Mouse (Mus musculus): ENCODE measurements around the gene Tmigd3. TPM values are rescaled to one million over a fixed set of nuclear protein-coding genes. Genes with fewer than 3 reads are reported as not detected.

Gene Tmigd3
- polyA plus RNA-seq, 1 experiment from 2014 or later, result 0.17 TPM

GRCm38 (mm10) chr3:105971831-105972446, 101.2 kb downstream of the Tmigd3 start:
- H3K4me2 ChIP-seq (replicated peaks; ENCODE audit: low read depth), result no peak overlapping the region
- ATAC-seq (ENCODE audit: low FRiP score, low TSS enrichment) (no peak), DNase-seq (ENCODE audit: low spot score) (no peak)
- no peak overlapping the region for H3K9ac ChIP-seq (ENCODE audit: low read length)
- H3K4me3 ChIP-seq (ENCODE audit: low read depth, low read length), result no peak overlapping the region
- no peak overlapping the region for H3K27ac ChIP-seq (replicated peaks)
- peaks cover 15% of the 10 kb centered on the region; the same call in 1 of the 2 replicates for H3K36me3 ChIP-seq (ENCODE audit: control insufficient read depth, insufficient read depth, low read length)
- no peaks in the 10 kb centered on the region for H3K4me1 ChIP-seq (replicated peaks; ENCODE audit: control insufficient read depth, insufficient read depth)
- H3K9me3 ChIP-seq (ENCODE audit: control insufficient read depth, low read length), result no peaks in the 10 kb centered on the region
- no peaks in the 10 kb centered on the region for H3K27me3 ChIP-seq (ENCODE audit: control insufficient read depth, insufficient read depth, low read length)
- WGBS, result 82% methylated on average over 5 of the region's 5 CpGs
- no peak for TF ChIP-seq CTCF (IDR thresholded peaks at IDR 0.05; ENCODE audit: low read depth)
- no peak for TF ChIP-seq EP300 (optimal IDR thresholded peaks at IDR 0.05)

- Histone ChIP-seq H3K27ac (replicated peaks) (no peak within 1 kb of the TSS), H3K4me1 (replicated peaks; ENCODE audit: control insufficient read depth, insufficient read depth) (no peaks in the 10 kb centered on the region), H3K27me3 (ENCODE audit: control insufficient read depth, insufficient read depth, low read length) (no peaks in the 10 kb centered on the region), H3K9ac (ENCODE audit: low read length) (no peak within 1 kb of the TSS), H3K9me3 (ENCODE audit: control insufficient read depth, low read length) (no peaks in the 10 kb centered on the region), H3K4me3 (ENCODE audit: low read depth, low read length) (no peak within 1 kb of the TSS), H3K36me3 (ENCODE audit: control insufficient read depth, insufficient read depth, low read length) (peaks cover 4% of the 10 kb centered on the region; the same call in 1 of the 2 replicates), H3K4me2 (replicated peaks; ENCODE audit: low read depth) (no peak within 1 kb of the TSS)
- 66% methylated on average over 3 of the region's 3 CpGs for WGBS
- ATAC-seq (ENCODE audit: low FRiP score, low TSS enrichment) (no peak), DNase-seq (ENCODE audit: low spot score) (no peak)
- TF ChIP-seq CTCF (IDR thresholded peaks at IDR 0.05; ENCODE audit: low read depth) (no peak), EP300 (optimal IDR thresholded peaks at IDR 0.05) (no peak)
Measured at GRCm38 (mm10) chr3:105973411-105973810, 102.7 kb downstream of the Tmigd3 start, which contains the start of gene Ovgp1. Gene Ovgp1, plus strand, starts transcription at chr3:105973711.

Other genes with a start within 250 kb of the Tmigd3 start
- 14.7 and 16.0 TPM in 2 replicates for gene Ddx20, start 183.3 kb upstream of the Tmigd3 start, polyA plus RNA-seq (2015; fragmentation: Nextera tagmentation; extraction: Ambion mirVana)
- 2.8 and 2.9 TPM in 2 replicates for gene Inka2, start 166.3 kb upstream of the Tmigd3 start, polyA plus RNA-seq (2015; fragmentation: Nextera tagmentation; extraction: Ambion mirVana)
- 119 and 120 TPM in 2 replicates for gene Rap1a, start 69.6 kb upstream of the Tmigd3 start, polyA plus RNA-seq (2015; fragmentation: Nextera tagmentation; extraction: Ambion mirVana)
- gene Adora3, start within 50 bp of the Tmigd3 start, polyA plus RNA-seq (2015; fragmentation: Nextera tagmentation; extraction: Ambion mirVana), result 0.34 and 0.47 TPM in 2 replicates
- gene I830077J02Rik, start 61.8 kb downstream of the Tmigd3 start, polyA plus RNA-seq (2015; fragmentation: Nextera tagmentation; extraction: Ambion mirVana), result 0.63 and 1.2 TPM in 2 replicates
- 52.7 and 54.4 TPM in 2 replicates for gene Wdr77, start 88.5 kb downstream of the Tmigd3 start, polyA plus RNA-seq (2015; fragmentation: Nextera tagmentation; extraction: Ambion mirVana)
- gene Atp5f1, start 89.2 kb downstream of the Tmigd3 start, polyA plus RNA-seq (2015; fragmentation: Nextera tagmentation; extraction: Ambion mirVana), result 406 and 414 TPM in 2 replicates
- 0.54 and 0.56 TPM in 2 replicates for gene Ovgp1, start 102.8 kb downstream of the Tmigd3 start, polyA plus RNA-seq (2015; fragmentation: Nextera tagmentation; extraction: Ambion mirVana)
- gene Pifo, start 143.7 kb downstream of the Tmigd3 start, polyA plus RNA-seq (2015; fragmentation: Nextera tagmentation; extraction: Ambion mirVana), result not detected in 2 replicates
- 0.17 TPM in 1 of 2 replicates, not detected in the other for gene Chil5, start 161.9 kb downstream of the Tmigd3 start, polyA plus RNA-seq (2015; fragmentation: Nextera tagmentation; extraction: Ambion mirVana)
- 1.5 and 1.9 TPM in 2 replicates for gene Chia1, start 242.3 kb downstream of the Tmigd3 start, polyA plus RNA-seq (2015; fragmentation: Nextera tagmentation; extraction: Ambion mirVana)